Mouse (Mus musculus) retina, postnatal 7 days (tissue): Measurements from ENCODE around the gene Dnajc6.

ENCODE experiments used
- DNase-seq: peaks from one replicate; pipeline ENCODE4 v3.0.0-alpha.2; 2012; ENCODE audit warnings: low read depth, low spot score

The Dnajc6 gene

DNA sequence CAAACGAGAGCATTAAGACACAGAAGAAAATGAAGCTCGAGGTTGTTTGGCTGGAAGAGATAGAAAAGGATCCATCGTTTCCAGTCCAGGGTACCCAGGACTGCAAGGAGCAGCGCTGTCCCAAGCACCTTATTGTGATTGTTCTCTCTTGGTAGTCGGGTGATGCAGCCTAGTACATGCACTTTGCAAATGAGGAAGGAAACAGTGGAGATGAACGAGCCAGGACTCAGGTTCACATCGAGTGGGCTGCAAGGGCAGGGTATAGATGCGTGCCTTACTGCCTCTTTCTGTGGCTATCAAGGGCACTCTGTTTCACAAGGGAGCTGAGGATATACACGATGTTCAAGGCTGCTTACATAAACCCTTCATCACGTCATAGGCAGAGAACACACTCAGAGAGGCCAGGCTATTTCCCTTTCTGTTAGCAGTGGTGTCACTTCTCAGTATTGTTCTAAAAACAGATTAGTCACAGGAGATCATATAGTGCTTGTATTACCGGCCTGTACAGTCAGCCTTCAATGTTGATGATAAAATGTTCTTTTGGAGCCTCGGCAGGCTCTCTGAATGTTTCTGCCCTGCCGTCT lies 189.9 kb downstream of the Dnajc6 start:
- DNase-seq, result no peak

DNA sequence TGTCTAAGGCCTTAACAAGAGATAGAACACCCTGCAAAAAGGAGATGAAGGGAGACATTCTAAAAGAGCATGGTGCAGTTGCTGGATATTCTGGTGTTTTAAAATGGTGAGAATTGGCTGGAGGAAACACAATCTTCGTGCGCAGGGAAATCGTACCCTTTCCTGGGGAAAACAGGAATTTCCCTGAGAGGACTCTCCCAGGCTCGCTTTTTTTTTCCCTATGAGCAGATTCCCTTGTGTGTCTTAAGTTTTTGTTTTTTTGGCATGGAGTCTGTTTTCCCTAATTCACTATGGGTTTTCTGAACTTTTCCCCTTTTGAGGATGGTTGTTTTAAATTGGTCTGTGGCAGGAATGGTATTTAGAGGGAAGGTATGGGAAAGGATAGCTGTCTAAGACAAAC lies 192.8 kb downstream of the Dnajc6 start:
- DNase-seq, result no peak

DNA sequence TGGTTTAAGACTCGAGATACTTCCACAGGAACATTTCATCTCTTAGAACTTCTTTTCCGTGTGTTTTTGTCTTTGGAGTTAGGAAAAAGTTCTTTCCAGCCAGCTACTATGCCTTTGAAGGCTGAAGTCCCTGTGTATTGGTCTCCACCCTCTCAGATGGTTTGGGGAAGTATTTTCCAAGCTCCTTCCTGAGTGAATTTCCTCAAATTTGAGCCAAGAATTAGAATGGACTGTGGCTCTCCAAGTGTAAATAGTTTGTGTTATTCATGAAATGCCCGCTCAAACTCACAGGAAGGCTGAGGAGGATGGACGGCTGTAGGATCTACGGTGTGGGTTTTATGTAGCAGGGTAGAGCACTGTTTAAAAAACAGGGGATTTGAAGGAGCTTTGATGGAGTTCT lies 193.2 kb downstream of the Dnajc6 start:
- no peak for DNase-seq
